Mouse (Mus musculus) common myeloid progenitor, adult 5-6 weeks (primary cell): ENCODE measurements at regions not wholly inside any gene's neighbourhood (a gene's known extent, or its start where the extent isn't known, plus 50 kb on each side); places are given as distances from the start of the nearest gene placed in this dataset.
"Not testable (repeated sequence)": the region's sequence is repeated elsewhere in the genome, so short reads cannot be mapped to it uniquely, and the experiment has no call there.

Source experiments
- ATAC-seq: replicated peaks from 2 replicates; pipeline ENCODE4 v1.8.0; 2016; ENCODE audit warnings: low read depth, mild to moderate bottlenecking, moderate TSS enrichment, inconsistent platforms; ENCODE audit not compliant: poor library complexity, severe bottlenecking

- no peak for ATAC-seq
Measured at GRCm38 (mm10) chr7:137522450-137522849, 85.0 kb downstream of the Glrx3 start.

- no peak for ATAC-seq
Measured at GRCm38 (mm10) chr7:137533476-137533875, 96.1 kb downstream of the Glrx3 start.

- ATAC-seq: peak; percentile 83
Measured at GRCm38 (mm10) chr7:137549991-137550390, 112.6 kb downstream of the Glrx3 start.

- ATAC-seq: no peak
Measured at GRCm38 (mm10) chr7:137552551-137553198, 115.3 kb downstream of the Glrx3 start.

- ATAC-seq: no peak
Measured at GRCm38 (mm10) chr7:137555481-137555880, 118.1 kb downstream of the Glrx3 start.

- no peak for ATAC-seq
Measured at GRCm38 (mm10) chr7:137557439-137557838, 120.0 kb downstream of the Glrx3 start.

GRCm38 (mm10) chr7:137558871-137559270 is 121.5 kb downstream of the Glrx3 start:
- ATAC-seq: no peak

GRCm38 (mm10) chr7:137570199-137570598 is 132.8 kb downstream of the Glrx3 start:
- no peak for ATAC-seq

- ATAC-seq: no peak
Measured at GRCm38 (mm10) chr7:137575491-137575890, 138.1 kb downstream of the Glrx3 start.

- 0 out of 2 replicates have a peak, but pooled peaks have one; percentile 18 for ATAC-seq
Measured at GRCm38 (mm10) chr7:137576251-137576650, 138.8 kb downstream of the Glrx3 start.

- no peak for ATAC-seq
Measured at GRCm38 (mm10) chr7:137583556-137583955, 146.1 kb downstream of the Glrx3 start.

GRCm38 (mm10) chr7:137584916-137585315 is 147.5 kb downstream of the Glrx3 start:
- not testable (repeated sequence) for ATAC-seq

GRCm38 (mm10) chr7:137593570-137593969 is 156.2 kb downstream of the Glrx3 start:
- ATAC-seq: peak; percentile 84

- peak; percentile 46 for ATAC-seq
Measured at GRCm38 (mm10) chr7:137595567-137595966, 158.2 kb downstream of the Glrx3 start.

GRCm38 (mm10) chr7:137596161-137596560 is 158.7 kb downstream of the Glrx3 start:
- ATAC-seq: peak; percentile 40; the same call in 1 of the 2 replicates

GRCm38 (mm10) chr7:137603039-137603438 is 165.6 kb downstream of the Glrx3 start:
- ATAC-seq: peak; percentile 89

GRCm38 (mm10) chr7:137609752-137610151 is 172.3 kb downstream of the Glrx3 start:
- ATAC-seq: no peak

GRCm38 (mm10) chr7:137611363-137611762 is 173.9 kb downstream of the Glrx3 start:
- ATAC-seq: no peak

- ATAC-seq: no peak
Measured at GRCm38 (mm10) chr7:137611891-137612522, 174.6 kb downstream of the Glrx3 start.

GRCm38 (mm10) chr7:137618406-137619133 is 181.2 kb downstream of the Glrx3 start:
- no peak for ATAC-seq

- ATAC-seq: no peak
Measured at GRCm38 (mm10) chr7:137619286-137619789, 181.9 kb downstream of the Glrx3 start.
